Mouse (Mus musculus) MEL (cell line): ENCODE results near the gene Dda1.

Experiments used
- CTCF ChIP-seq, 3 experiments: IDR thresholded peaks in 2 of 3; conservative IDR thresholded peaks in 1 of 3; 2 replicates each; pipeline ENCODE4 v1.5.1; 2011 to 2012; ENCODE audit warnings: low read length in 3 of 3, low read depth in 2 of 3, mild to moderate bottlenecking in 2 of 3, improper control_type of control experiment in 1 of 3, inconsistent platforms in 1 of 3, mixed read lengths in 1 of 3, moderate library complexity in 1 of 3; ENCODE audit not compliant: control insufficient read depth in 1 of 3, insufficient read depth in 1 of 3, poor library complexity in 1 of 3, severe bottlenecking in 1 of 3
- EP300 ChIP-seq, 2 experiments: IDR thresholded peaks; 2 replicates each; pipeline ENCODE4 v1.6.1; 2011; ENCODE audit warnings: improper control_type of control experiment in 2 of 2, low read length in 2 of 2, low read depth in 1 of 2, mild to moderate bottlenecking in 1 of 2
- MAFK ChIP-seq: IDR thresholded peaks from 2 replicates; pipeline ENCODE4 v1.6.1; 2011; ENCODE audit warnings: low read depth, mild to moderate bottlenecking, low read length, improper control_type of control experiment, borderline replicate concordance
- MAX ChIP-seq: IDR thresholded peaks from 2 replicates; pipeline ENCODE4 v1.6.1; 2011; ENCODE audit warnings: low read length, improper control_type of control experiment
- NRF1 ChIP-seq: IDR thresholded peaks from 2 replicates; pipeline ENCODE4 v1.6.1; 2014; ENCODE audit warnings: low read depth, mild to moderate bottlenecking, inconsistent platforms, low read length, improper control_type of control experiment, moderate library complexity; ENCODE audit not compliant: poor library complexity, insufficient read depth, severe bottlenecking
- POLR2A ChIP-seq, 2 experiments: IDR thresholded peaks; 2 replicates each; pipeline ENCODE4 v1.6.1; 2011 to 2012; ENCODE audit warnings: low read length in 2 of 2, mild to moderate bottlenecking in 2 of 2, control low read depth in 1 of 2, improper control_type of control experiment in 1 of 2, low read depth in 1 of 2, moderate library complexity in 1 of 2; ENCODE audit not compliant: control insufficient read depth in 1 of 2, insufficient read depth in 1 of 2, poor library complexity in 1 of 2

GRCm38 (mm10) chr8:71441404-71441803 is 27.6 kb upstream of the Dda1 start:
- no peak for TF ChIP-seq MAX
- no peak for TF ChIP-seq POLR2A (IDR thresholded peaks at IDR 0.05; ENCODE audit: control insufficient read depth in 1 of 2, insufficient read depth in 1 of 2, low read depth in 1 of 2, low read length in 2 of 2, poor library complexity in 1 of 2)
- peak; percentile 38 to 96 (median 45); a peak in 5 of 6 replicates for TF ChIP-seq CTCF (IDR thresholded peaks at IDR 0.05 in 2 of 3, conservative IDR thresholded peaks at IDR 0.05 in 1 of 3; ENCODE audit: control insufficient read depth in 1 of 3, insufficient read depth in 1 of 3, low read depth in 2 of 3, low read length in 3 of 3, poor library complexity in 1 of 3, severe bottlenecking in 1 of 3)
- no peak for TF ChIP-seq EP300 (IDR thresholded peaks at IDR 0.05; ENCODE audit: low read depth in 1 of 2, low read length in 2 of 2)
- TF ChIP-seq MAFK: no peak
- no peak for TF ChIP-seq NRF1
